Mouse (Mus musculus) ovary, postnatal 10 days (tissue): ENCODE data around the gene Tbc1d9b.
A peak's percentile ranks its signal among the peaks of the same experiment; 100 is the strongest.
"Not testable (repeated sequence)": the region's sequence is repeated elsewhere in the genome, so short reads cannot be mapped to it uniquely, and the experiment has no call there.

ENCODE experiments used
- DNase-seq: peaks from one replicate; pipeline ENCODE4 v3.0.0; 2022; ENCODE audit warnings: low spot score

Tbc1d9b gene

GRCm38 (mm10) chr11:50138206-50138822, 7.1 kb downstream of the Tbc1d9b start:
- no peak for DNase-seq

- DNase-seq = no peak
Observed at GRCm38 (mm10) chr11:50139571-50139970, 8.4 kb downstream of the Tbc1d9b start.

GRCm38 (mm10) chr11:50145529-50145928, 14.3 kb downstream of the Tbc1d9b start:
- DNase-seq = no peak

- DNase-seq = no peak
Observed at GRCm38 (mm10) chr11:50146121-50146520, 14.9 kb downstream of the Tbc1d9b start.

GRCm38 (mm10) chr11:50147267-50147957, 16.2 kb downstream of the Tbc1d9b start:
- no peak for DNase-seq

GRCm38 (mm10) chr11:50147958-50148476, 16.8 kb downstream of the Tbc1d9b start:
- DNase-seq = no peak

- DNase-seq = no peak
Observed at GRCm38 (mm10) chr11:50149200-50149599, 18.0 kb downstream of the Tbc1d9b start.

- DNase-seq = no peak
Observed at GRCm38 (mm10) chr11:50149603-50150150, 18.5 kb downstream of the Tbc1d9b start.

- no peak for DNase-seq
Observed at GRCm38 (mm10) chr11:50151374-50151773, 20.2 kb downstream of the Tbc1d9b start.

- no peak for DNase-seq
Observed at GRCm38 (mm10) chr11:50154166-50154565, 23.0 kb downstream of the Tbc1d9b start.

GRCm38 (mm10) chr11:50154777-50155520, 23.8 kb downstream of the Tbc1d9b start:
- DNase-seq = no peak

- DNase-seq = no peak
Observed at GRCm38 (mm10) chr11:50155785-50156184, 24.6 kb downstream of the Tbc1d9b start.

GRCm38 (mm10) chr11:50156725-50157258, 25.6 kb downstream of the Tbc1d9b start:
- no peak for DNase-seq

- no peak for DNase-seq
Observed at GRCm38 (mm10) chr11:50158346-50158745, 27.1 kb downstream of the Tbc1d9b start.

GRCm38 (mm10) chr11:50159347-50159746, 28.2 kb downstream of the Tbc1d9b start:
- DNase-seq = no peak

GRCm38 (mm10) chr11:50161578-50162304, 30.5 kb downstream of the Tbc1d9b start:
- DNase-seq = peak; percentile 15

GRCm38 (mm10) chr11:50162338-50163050, 31.3 kb downstream of the Tbc1d9b start:
- no peak for DNase-seq

- no peak for DNase-seq
Observed at GRCm38 (mm10) chr11:50168352-50168751, 37.2 kb downstream of the Tbc1d9b start.

GRCm38 (mm10) chr11:50174111-50174729, 43.0 kb downstream of the Tbc1d9b start, which contains the start of gene Mrnip:
Gene Mrnip (plus strand): TSS chr11:50174444.
- not testable (repeated sequence) for DNase-seq

GRCm38 (mm10) chr11:50174730-50175187, 43.6 kb downstream of the Tbc1d9b start:
- DNase-seq = peak; percentile 94
